Mouse (Mus musculus) c-Kit-positive CD71-positive TER-119-negative erythroid progenitor cells, embryonic 14.5 days (primary cell): Measurements from ENCODE around the gene Cd93.

Source experiments
- DNase-seq: peaks from one replicate; pipeline ENCODE4 v3.0.0-alpha.2; 2013; ENCODE audit warnings: low read depth

The Cd93 gene

DNA sequence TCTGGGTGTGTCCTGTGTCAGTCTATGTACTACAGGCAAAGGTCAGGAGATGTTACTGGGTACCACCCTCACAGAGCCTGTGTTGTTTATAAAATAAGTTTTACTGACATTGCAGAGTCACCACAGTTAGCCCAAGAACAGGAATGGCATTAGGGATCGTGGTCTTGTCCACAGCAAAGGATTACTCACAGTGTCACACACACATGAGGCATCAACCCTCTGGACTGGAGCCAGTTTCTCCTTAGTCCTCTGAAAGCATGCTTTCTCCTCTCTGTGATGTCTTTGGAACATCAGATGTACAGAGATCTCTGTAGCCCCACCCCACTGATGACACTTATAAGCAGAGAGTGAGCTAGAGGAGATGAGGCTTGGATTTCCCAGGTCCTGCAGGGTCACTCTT is 41.1 kb downstream of the Cd93 start:
- DNase-seq: no peak

DNA sequence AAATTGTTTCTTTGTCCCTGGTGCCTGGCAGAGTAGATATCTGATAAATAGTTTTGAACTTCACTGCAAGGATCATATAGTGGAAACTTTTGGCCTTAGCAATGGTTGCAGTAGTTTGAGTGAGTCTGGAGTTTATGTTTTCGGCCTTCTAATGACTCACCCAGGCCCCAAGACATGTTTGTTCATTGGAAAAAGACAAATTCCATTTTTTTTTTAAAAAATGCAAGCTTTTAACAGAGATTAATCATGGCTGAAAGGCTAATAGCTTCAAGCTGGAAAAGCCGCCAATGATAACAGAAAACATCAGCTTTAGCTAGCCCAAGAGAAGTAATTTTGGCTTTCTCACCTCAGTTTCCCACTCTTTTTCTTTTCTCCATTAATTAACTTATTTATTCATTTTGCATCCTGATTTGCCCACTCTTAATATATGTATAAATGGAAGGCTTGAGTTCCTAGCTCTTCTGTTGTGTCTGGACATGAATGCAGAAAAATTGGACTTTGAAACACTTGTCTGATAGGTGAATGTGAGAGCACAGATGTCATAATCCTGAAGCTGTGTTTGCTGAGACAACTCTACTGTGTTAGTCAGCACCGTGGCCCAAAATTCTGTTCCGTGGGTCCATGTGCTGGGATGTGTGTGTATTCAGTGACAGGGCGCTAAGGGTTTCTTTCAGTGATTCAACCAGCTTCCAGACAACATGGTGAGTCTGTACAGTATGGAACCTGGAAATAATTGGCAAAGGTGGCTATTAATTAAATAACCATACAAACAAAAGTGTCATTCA is 44.3 kb downstream of the Cd93 start:
- no peak for DNase-seq

DNA sequence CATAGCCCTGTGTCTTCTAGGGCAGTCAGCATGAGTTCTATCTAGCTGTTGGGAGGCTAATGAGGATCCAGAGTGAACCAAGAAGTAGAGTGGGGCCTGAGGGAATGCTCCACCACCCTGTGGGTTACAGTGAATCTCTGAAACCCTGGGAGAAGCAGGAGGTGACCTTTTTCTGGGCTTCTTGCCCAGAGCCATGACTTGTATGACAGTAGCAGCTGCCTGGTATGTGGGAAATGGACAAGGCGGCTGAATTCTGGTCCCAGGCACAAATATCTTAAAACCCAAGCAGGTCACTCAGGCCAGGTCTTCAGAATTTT is 45.6 kb downstream of the Cd93 start:
- DNase-seq: no peak

DNA sequence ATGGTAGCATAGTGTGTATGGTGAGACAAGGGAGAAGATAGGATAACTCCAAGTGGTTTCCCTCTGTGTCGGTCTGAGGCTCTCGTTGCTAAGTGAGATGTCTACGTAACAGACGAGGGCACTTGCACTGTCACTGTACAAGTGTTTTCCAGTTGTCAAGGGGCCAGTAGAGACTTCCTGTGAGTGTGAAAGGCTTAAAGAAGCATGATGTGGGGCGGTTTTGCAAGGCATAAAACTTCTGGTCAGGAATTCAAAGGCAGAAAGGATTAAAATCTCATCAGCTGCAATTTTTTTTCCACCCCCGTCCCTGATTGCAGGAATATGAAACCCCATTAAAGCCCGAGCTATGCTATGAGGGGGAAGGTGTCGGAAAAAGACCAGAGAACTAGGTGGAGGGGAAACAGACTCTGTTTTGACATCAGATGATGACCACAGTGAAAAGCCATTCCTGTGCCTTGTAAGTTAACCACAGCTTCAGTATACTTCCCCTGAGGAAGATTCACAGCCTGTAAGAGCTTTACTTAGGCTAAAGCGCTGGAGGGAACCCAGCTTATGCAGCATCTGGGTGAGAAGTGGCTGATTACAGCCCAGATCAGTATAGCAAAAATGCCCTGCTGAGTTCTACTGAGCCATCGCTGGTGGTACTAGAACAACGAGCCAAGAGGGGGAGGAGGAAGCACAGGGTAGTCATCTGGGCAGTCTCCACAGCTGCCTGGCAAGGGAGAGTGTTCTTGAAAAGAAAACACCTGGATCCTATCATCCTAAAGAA is 46.2 kb downstream of the Cd93 start:
- DNase-seq: no peak

DNA sequence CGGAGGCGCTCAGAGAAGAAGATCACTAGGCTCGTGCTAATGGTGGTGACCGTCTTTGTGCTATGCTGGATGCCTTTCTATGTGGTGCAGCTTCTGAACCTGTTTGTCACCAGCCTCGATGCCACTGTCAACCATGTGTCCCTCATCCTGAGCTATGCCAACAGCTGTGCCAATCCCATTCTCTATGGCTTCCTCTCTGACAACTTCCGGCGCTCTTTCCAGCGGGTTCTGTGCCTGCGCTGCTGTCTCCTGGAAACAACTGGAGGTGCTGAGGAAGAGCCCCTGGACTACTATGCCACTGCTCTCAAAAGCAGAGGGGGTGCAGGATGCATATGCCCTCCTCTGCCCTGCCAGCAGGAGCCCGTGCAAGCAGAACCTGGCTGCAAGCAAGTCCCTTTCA is 47.2 kb downstream of the Cd93 start:
- no peak for DNase-seq

DNA sequence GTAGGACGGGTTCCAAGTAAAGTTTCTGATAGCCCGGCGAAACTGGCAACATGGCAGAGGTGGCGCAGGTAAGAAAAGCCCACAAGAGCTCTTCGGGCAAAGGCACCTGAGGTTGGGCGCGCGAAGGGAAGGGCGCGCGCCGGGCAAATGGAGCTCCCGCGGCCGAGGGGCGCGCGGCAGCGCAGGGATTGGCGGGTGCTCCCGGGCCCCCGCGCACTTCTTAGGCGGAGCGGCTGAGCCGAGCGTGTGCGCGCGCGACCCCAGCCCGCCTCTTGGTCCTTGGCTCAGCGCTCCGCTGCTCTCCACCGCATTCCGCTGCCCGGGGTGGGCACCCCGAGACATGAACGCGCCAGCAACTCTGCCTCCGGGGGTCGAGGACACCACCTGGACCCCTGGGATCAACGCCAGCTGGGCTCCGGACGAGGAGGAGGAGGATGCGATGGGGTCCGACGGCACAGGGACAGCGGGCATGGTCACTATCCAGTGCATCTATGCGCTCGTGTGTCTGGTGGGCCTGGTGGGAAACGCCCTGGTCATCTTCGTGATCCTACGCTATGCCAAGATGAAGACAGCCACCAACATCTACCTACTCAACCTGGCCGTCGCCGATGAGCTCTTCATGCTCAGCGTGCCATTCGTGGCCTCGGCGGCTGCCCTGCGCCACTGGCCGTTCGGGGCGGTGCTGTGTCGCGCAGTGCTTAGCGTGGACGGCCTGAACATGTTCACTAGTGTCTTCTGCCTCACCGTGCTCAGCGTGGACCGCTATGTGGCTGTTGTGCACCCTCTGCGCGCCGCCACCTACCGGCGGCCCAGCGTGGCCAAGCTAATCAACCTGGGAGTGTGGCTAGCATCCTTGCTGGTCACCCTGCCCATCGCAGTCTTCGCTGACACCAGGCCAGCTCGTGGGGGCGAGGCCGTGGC is 48.0 kb downstream of the Cd93 start, which contains the start of gene Sstr4:
TSS of gene Sstr4 (plus strand) at position 214 of the 921 bp plus-strand sequence.
- no peak for DNase-seq

DNA sequence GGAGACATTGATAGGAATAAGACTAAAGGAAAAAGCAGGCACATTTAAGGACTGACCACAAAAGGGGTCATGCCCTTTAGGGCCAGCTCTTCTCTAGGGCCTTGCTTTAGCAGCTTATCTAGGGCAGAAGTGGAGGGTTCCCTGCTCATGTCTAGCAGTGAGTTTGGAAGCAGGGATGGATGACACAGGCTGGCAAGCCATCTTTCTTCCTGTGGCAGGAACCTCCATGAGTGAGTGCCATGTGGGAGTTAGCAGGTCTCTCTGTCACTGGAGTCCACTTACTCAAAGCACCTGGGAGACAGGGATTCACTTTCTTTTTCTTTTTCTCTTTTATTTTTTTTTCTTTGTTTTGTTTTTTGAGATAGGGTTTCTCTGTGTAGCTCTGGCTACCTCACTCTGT is 49.5 kb downstream of the Cd93 start:
- DNase-seq: no peak

DNA sequence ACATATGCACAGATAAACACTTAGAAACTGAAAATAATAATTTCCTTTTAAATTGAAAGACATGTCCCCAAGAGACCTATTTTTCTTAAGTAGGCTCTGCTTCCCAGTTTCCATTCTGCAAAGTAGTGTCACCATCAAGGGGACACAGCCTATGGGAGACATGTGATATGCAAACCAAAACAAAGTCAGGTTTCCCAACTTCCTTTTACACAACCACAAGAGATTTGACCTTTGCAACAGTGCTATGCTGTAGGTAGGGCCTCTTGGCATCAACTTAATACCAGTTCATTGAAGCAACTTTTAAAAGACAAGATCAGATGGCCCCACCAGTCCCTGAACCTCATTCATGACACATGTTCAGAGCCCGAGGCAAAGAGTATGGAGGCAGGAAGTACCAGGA is 50.2 kb downstream of the Cd93 start:
- DNase-seq: no peak

DNA sequence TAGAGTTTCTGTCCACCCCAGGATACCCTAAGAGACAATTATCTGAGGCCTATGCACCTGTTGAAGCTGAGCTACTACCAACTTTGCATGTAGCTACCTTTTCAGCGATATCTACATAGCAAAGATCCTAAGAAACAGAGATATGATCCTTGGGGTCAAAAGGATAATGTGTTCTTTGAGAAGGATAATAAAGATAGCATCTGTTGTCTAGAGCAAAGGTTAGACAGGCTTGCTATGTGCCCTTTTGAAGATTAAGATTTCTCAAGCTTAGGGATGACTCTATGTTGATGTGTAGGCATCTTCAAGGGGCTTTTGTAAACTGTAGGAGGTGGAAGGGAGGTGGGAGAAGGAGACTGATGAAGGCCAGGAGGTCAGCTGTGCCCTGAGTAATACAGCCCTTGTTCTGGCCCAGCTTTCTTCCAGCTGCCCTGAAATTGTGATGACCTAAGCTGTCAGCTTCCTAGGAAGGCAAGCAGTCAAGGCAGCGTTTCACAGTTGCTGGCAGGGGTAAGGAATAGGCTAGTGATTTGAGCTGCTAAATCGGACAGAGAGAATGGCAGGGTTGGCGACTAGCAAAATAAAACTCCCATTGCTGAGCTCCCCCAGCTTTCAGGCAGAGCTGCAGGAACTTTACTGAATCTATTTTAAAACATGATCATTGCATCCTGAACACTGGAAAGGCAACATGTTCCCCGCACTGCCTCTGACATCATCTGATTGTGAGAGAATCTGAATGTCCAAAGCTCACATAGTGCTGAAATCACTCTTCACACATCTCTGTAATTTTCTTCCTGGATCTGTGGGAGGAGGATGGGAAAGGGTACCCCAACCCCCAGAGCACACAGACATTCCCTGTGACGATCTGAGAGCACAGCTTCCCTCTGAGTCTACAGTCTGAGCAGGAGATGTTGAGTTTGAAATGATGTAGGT is 55.4 kb downstream of the Cd93 start:
- no peak for DNase-seq

DNA sequence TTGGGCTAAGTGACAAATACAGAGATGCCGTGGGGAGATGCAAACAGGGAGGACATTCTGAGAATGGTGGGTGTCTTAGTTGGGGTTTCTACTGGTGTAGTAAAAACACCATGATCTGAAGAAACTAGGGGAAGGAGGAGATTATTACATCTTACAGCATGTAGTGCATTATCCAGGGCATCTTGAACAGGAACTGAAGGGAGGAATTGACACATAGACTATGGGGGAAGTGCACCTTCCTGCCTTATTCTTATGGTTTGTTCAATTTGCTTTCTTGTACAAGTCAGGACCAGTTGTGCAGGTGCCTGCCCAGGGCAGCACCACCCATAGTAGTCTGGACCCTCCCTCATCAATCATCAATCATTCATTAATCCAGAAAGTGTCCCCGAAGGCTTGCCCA is 56.4 kb downstream of the Cd93 start:
- no peak for DNase-seq
